Mouse (Mus musculus) E14TG2a.4 (cell line): ENCODE results near the gene Dennd2d.

ENCODE experiments used
- H3K27me3 ChIP-seq: 2 replicates; pipeline ENCODE4 v1.6.1; 2014; ENCODE audit warnings: low read length, control low read depth; ENCODE audit not compliant: insufficient read depth
- H3K36me3 ChIP-seq: 2 replicates; pipeline ENCODE4 v1.6.1; 2014; ENCODE audit warnings: low read length, control low read depth; ENCODE audit not compliant: insufficient read depth
- H3K4me1 ChIP-seq: replicated peaks from 2 replicates; pipeline ENCODE4 v1.6.1; 2014; ENCODE audit warnings: low read depth, low read length, control low read depth
- H3K4me3 ChIP-seq: replicated peaks from 2 replicates; pipeline ENCODE4 v1.5.1; 2014; ENCODE audit warnings: mild to moderate bottlenecking, low read length
- H3K9me3 ChIP-seq: 2 replicates; pipeline ENCODE4 v1.6.1; 2014; ENCODE audit warnings: low read length, control low read depth
- CTCF ChIP-seq: conservative IDR thresholded peaks from 2 replicates; pipeline ENCODE4 v1.5.1; 2014; ENCODE audit warnings: low read length
- NANOG ChIP-seq: IDR thresholded peaks from 2 replicates; pipeline ENCODE4 v1.6.1; 2014; ENCODE audit warnings: borderline replicate concordance, low read length, mixed read lengths
- POU5F1 ChIP-seq: IDR thresholded peaks from 2 replicates; pipeline ENCODE4 v1.6.1; 2014; ENCODE audit warnings: low read length, borderline replicate concordance

Dennd2d gene

GRCm38 (mm10) chr3:106492723-106493122 is 10.5 kb downstream of the Dennd2d start:
- no peak overlapping the region for H3K4me3 ChIP-seq
- no peaks in the 10 kb centered on the region for H3K9me3 ChIP-seq
- no peaks in the 10 kb centered on the region for H3K36me3 ChIP-seq
- TF ChIP-seq NANOG (no peak), CTCF (no peak), POU5F1 (no peak)
- H3K27me3 ChIP-seq, result peaks cover 5% of the 10 kb centered on the region
- no peaks in the 10 kb centered on the region for H3K4me1 ChIP-seq

GRCm38 (mm10) chr3:106493202-106493601 is 11.0 kb downstream of the Dennd2d start:
- H3K4me1 ChIP-seq, result no peaks in the 10 kb centered on the region
- H3K27me3 ChIP-seq, result 0 out of 2 replicates have a peak, but pooled peaks cover 4% of the 10 kb centered on the region
- no peak for TF ChIP-seq NANOG
- TF ChIP-seq CTCF, result no peak
- no peak for TF ChIP-seq POU5F1

GRCm38 (mm10) chr3:106493882-106494281 is 11.7 kb downstream of the Dennd2d start:
- H3K4me1 ChIP-seq, result no peaks in the 10 kb centered on the region
- TF ChIP-seq CTCF (no peak), POU5F1 (no peak), NANOG (no peak)
- H3K4me3 ChIP-seq, result no peak overlapping the region
- no peaks in the 10 kb centered on the region for H3K36me3 ChIP-seq
- H3K9me3 ChIP-seq, result no peaks in the 10 kb centered on the region
- H3K27me3 ChIP-seq, result 0 out of 2 replicates have a peak, but pooled peaks cover 4% of the 10 kb centered on the region

More at GRCm38 (mm10) chr3:106493202-106493601, 11.0 kb downstream of the Dennd2d start:
- Histone ChIP-seq H3K4me3 (no peak overlapping the region), H3K9me3 (no peaks in the 10 kb centered on the region), H3K36me3 (no peaks in the 10 kb centered on the region)

DNA sequence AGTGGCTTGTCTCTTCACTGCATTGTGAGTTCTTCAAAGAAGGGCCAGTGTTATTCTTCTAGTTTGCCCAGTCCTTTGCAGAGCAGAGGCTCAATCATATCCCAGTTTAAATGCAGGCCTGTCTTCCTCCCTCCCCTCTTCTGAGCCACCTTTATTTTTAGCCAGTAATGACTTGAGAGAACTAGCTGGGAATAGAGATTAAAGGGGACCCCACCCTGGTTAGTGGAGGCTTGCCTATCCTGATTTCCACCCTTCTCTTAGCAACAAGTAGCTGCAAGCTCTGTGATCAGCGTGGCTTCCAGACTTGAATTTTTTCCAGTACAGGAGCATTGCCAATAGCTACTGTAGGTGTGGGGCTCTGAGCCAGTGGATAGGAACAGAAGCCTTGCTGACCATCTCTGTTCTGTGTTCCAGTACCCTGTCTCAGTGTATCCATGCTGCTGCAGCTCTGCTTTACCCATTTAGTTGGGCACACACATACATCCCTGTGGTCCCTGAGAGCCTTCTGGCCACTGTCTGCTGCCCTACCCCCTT is 12.3 kb downstream of the Dennd2d start:
- no peak for TF ChIP-seq NANOG
- no peak for TF ChIP-seq POU5F1
- TF ChIP-seq CTCF, result no peak
- Histone ChIP-seq H3K36me3 (no peaks in the 10 kb centered on the region), H3K4me3 (no peak overlapping the region), H3K9me3 (no peaks in the 10 kb centered on the region), H3K4me1 (no peaks in the 10 kb centered on the region), H3K27me3 (0 out of 2 replicates have a peak, but pooled peaks cover 4% of the 10 kb centered on the region)

GRCm38 (mm10) chr3:106495346-106496044 is 13.3 kb downstream of the Dennd2d start:
- Histone ChIP-seq H3K27me3 (0 out of 2 replicates have a peak, but pooled peaks cover 4% of the 10 kb centered on the region), H3K4me3 (no peak overlapping the region), H3K36me3 (no peaks in the 10 kb centered on the region), H3K4me1 (no peaks in the 10 kb centered on the region), H3K9me3 (no peaks in the 10 kb centered on the region)
- TF ChIP-seq CTCF, result no peak
- TF ChIP-seq POU5F1, result no peak
- TF ChIP-seq NANOG, result no peak

GRCm38 (mm10) chr3:106496045-106496721 is 14.0 kb downstream of the Dennd2d start:
- Histone ChIP-seq H3K4me1 (no peaks in the 10 kb centered on the region), H3K27me3 (0 out of 2 replicates have a peak, but pooled peaks cover 4% of the 10 kb centered on the region), H3K9me3 (no peaks in the 10 kb centered on the region), H3K36me3 (no peaks in the 10 kb centered on the region), H3K4me3 (no peak overlapping the region)
- TF ChIP-seq POU5F1 (no peak), NANOG (no peak), CTCF (no peak)

GRCm38 (mm10) chr3:106496996-106497395 is 14.8 kb downstream of the Dennd2d start:
- TF ChIP-seq CTCF (no peak), NANOG (no peak), POU5F1 (no peak)
- no peaks in the 10 kb centered on the region for H3K36me3 ChIP-seq
- no peak overlapping the region for H3K4me3 ChIP-seq
- 0 out of 2 replicates have a peak, but pooled peaks cover 4% of the 10 kb centered on the region for H3K27me3 ChIP-seq
- H3K4me1 ChIP-seq, result no peaks in the 10 kb centered on the region
- no peaks in the 10 kb centered on the region for H3K9me3 ChIP-seq

DNA sequence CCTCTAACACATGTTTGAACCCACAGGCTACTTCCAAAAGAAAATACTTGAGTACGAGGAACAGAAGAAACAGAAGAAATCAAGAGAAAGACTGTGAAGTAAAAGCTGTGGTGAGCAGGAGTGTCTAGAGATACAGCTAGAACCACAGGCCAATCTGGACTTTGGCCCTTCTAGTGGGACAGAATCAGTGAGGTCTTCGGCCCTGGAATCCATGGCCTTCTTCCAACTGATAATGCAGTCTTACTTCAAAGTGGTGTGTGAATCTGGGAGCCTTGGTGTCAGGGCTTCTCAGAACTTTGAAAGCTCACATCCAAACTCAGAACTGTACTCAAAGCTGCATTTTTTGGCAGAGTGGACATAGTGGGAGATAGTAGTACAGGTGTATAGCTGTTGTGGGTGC is 18.3 kb downstream of the Dennd2d start:
- no peaks in the 10 kb centered on the region for H3K27me3 ChIP-seq
- peaks cover 18% of the 10 kb centered on the region for H3K36me3 ChIP-seq
- H3K9me3 ChIP-seq, result no peaks in the 10 kb centered on the region
- TF ChIP-seq POU5F1, result no peak
- TF ChIP-seq CTCF, result no peak
- no peak for TF ChIP-seq NANOG
- no peak overlapping the region for H3K4me3 ChIP-seq
- no peaks in the 10 kb centered on the region for H3K4me1 ChIP-seq
